Mouse (Mus musculus) neural tube, embryonic 14.5 days (tissue): ENCODE data around the gene Ssh2. TPM values are rescaled to one million over a fixed set of nuclear protein-coding genes. Genes with fewer than 3 reads are reported as not detected.

Experiments
- ATAC-seq: fragments of 200-750 bp; cut with Nextera tagmentation; 2 replicates; pipeline ENCODE4 v1.8.0; 2017; ENCODE audit warnings: low read depth, mild to moderate bottlenecking, moderate TSS enrichment, moderate library complexity
- H3K27ac ChIP-seq: fragments of 300-500 bp; sonication (generic); 2 replicates; pipeline ENCODE4 v1.5.1; 2014; ENCODE audit warnings: low read depth, mild to moderate bottlenecking, control low read depth, low read length, moderate library complexity, mixed read lengths
- H3K27me3 ChIP-seq: fragments of 300-500 bp; sonication (generic); 2 replicates; pipeline ENCODE4 v1.6.1; 2014; ENCODE audit warnings: low read length; ENCODE audit not compliant: control insufficient read depth, insufficient read depth
- H3K36me3 ChIP-seq: fragments of 300-500 bp; sonication (generic); 2 replicates; pipeline ENCODE4 v1.6.1; 2014; ENCODE audit warnings: low read length, mixed read lengths; ENCODE audit not compliant: control insufficient read depth, insufficient read depth
- H3K4me1 ChIP-seq: fragments of 300-500 bp; sonication (generic); 2 replicates; pipeline ENCODE4 v1.6.1; 2014; ENCODE audit warnings: low read length; ENCODE audit not compliant: control insufficient read depth, insufficient read depth
- H3K4me2 ChIP-seq: fragments of 300-500 bp; sonication (generic); 2 replicates; pipeline ENCODE4 v1.6.1; 2014; ENCODE audit warnings: mild to moderate bottlenecking, low read depth, low read length, control low read depth
- H3K4me3 ChIP-seq: fragments of 300-500 bp; sonication (generic); 2 replicates; pipeline ENCODE4 v1.5.1; 2014; ENCODE audit warnings: low read depth, low read length, control low read depth, mixed read lengths
- H3K9ac ChIP-seq: fragments of 300-500 bp; sonication (generic); replicated peaks from 2 replicates; pipeline ENCODE4 v1.6.1; 2014; ENCODE audit warnings: low read depth, mild to moderate bottlenecking, control low read depth, low read length, mixed read lengths
- H3K9me3 ChIP-seq: fragments of 300-500 bp; sonication (generic); 2 replicates; pipeline ENCODE4 v1.6.1; 2016; ENCODE audit warnings: low read length; ENCODE audit not compliant: control insufficient read depth
- WGBS: fragments of 180-500 bp; shearing (Covaris S2); extraction: QIAGEN DNeasy Blood & Tissue Kit; methylation state at CpG from one replicate; pipeline ENCODE4 v1.1.7; 2014; 5-methylcytosine and 5-hydroxymethylcytosine counted together
- polyA plus RNA-seq: library from polyadenylated mRNA; unstranded; fragments of >200 nt; fragmentation: Nextera tagmentation; extraction: Ambion mirVana; gene quantifications from 2 replicates; pipeline ENCODE4 v1.2.1, GENCODE M21; 2014

Ssh2 gene
- polyA plus RNA-seq, 1 experiment from 2014 or later, result 21.9 TPM

DNA sequence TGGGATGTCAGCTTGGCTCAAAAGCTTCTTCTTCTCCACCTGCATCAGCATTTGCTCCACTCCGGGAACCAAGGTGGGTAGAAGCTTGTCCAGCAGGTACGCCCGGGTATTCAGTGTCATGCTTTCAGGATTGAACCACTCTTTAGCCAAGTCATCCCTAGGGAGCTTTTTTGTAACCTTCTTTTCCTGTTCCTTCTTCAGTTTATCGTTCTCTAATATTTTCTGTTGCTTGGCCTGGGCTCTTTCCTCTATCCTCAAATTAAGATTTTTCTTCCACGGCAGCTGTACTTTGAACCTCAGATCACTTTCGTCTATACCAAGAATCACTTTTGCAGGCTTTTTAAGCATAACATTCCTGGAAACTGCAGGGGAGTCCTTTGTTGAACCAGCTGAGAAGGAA lies 27.2 kb upstream of the Ssh2 start, which contains the start of gene Efcab5:
Gene Efcab5 (minus strand): TSS at position 101 of the 400 bp plus-strand sequence.
- H3K4me3 ChIP-seq, result no peak within 1 kb of the TSS
- no peak for ATAC-seq
- no peaks in the 10 kb centered on the region for H3K36me3 ChIP-seq
- H3K27me3 ChIP-seq, result no peaks in the 10 kb centered on the region
- WGBS, result 88% methylated on average over 6 of the region's 6 CpGs
- H3K9me3 ChIP-seq, result no peaks in the 10 kb centered on the region
- H3K27ac ChIP-seq, result no peak within 1 kb of the TSS
- no peaks in the 10 kb centered on the region for H3K4me1 ChIP-seq
- no peak within 1 kb of the TSS for H3K4me2 ChIP-seq
- no peak within 1 kb of the TSS for H3K9ac ChIP-seq

DNA sequence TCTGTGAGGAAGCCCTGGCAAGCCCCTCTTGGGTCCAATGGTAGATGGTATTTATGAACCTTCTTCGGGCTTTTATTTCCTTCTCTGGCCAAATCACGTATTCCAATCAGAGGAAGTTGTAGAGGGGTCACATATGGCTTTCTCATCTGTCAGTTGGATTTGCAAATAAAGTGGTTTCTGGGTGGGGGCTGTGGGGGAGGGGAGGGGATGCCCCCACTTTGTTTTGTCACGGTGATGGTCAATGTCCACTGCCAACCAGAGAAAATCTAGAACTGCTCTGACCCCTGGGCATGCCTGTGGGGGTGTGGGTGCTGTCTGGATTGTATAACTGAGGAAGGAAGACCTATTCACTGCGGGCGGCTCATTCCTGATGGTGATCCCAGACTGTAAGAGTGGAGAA lies 22.7 kb upstream of the Ssh2 start:
- H3K4me2 ChIP-seq, result no peak overlapping the region
- H3K9me3 ChIP-seq, result no peaks in the 10 kb centered on the region
- H3K4me1 ChIP-seq, result no peaks in the 10 kb centered on the region
- H3K36me3 ChIP-seq, result no peaks in the 10 kb centered on the region
- no peaks in the 10 kb centered on the region for H3K27me3 ChIP-seq
- 37% methylated on average over 5 of the region's 5 CpGs for WGBS
- H3K4me3 ChIP-seq, result no peak overlapping the region
- no peak overlapping the region for H3K9ac ChIP-seq
- ATAC-seq, result no peak
- no peak overlapping the region for H3K27ac ChIP-seq

- H3K9ac ChIP-seq, result no peak overlapping the region
These were observed 22.0 kb upstream of the Ssh2 start for GRCm38 (mm10) chr11:77193941-77194553.

DNA sequence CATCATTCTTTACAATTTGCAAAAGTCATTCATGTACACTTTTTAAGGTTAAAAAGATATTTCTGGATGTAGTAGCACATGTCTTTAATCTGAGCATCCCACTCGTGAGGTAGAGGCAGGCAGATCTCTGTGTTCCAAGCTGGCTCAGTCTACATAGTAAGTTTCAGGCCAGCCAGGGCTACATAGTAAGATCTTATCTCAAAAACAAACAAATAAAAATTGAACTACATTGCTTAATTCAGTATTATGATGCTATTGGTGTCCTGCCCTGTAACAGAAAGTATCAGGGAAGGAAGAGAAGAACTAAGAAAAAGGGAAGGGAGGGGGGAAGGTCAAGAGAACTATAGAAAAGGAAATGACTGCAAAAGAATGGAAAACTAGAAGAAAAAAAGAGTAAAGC lies 21.3 kb upstream of the Ssh2 start:
- H3K9me3 ChIP-seq, result no peaks in the 10 kb centered on the region
- no peak overlapping the region for H3K9ac ChIP-seq
- no peaks in the 10 kb centered on the region for H3K4me1 ChIP-seq
- no peak for ATAC-seq
- no peak overlapping the region for H3K27ac ChIP-seq
- H3K27me3 ChIP-seq, result no peaks in the 10 kb centered on the region
- WGBS, result 62% methylated on average over 1 of the region's 1 CpGs
- no peak overlapping the region for H3K4me2 ChIP-seq
- no peaks in the 10 kb centered on the region for H3K36me3 ChIP-seq
- H3K4me3 ChIP-seq, result no peak overlapping the region

More at GRCm38 (mm10) chr11:77193941-77194553, 22.0 kb upstream of the Ssh2 start:
- Histone ChIP-seq H3K27ac (no peak overlapping the region), H3K4me2 (no peak overlapping the region), H3K4me1 (no peaks in the 10 kb centered on the region), H3K36me3 (no peaks in the 10 kb centered on the region), H3K9me3 (no peaks in the 10 kb centered on the region), H3K4me3 (no peak overlapping the region), H3K27me3 (no peaks in the 10 kb centered on the region)
- WGBS, result 14% methylated on average over 6 of the region's 6 CpGs
- ATAC-seq, result no peak

DNA sequence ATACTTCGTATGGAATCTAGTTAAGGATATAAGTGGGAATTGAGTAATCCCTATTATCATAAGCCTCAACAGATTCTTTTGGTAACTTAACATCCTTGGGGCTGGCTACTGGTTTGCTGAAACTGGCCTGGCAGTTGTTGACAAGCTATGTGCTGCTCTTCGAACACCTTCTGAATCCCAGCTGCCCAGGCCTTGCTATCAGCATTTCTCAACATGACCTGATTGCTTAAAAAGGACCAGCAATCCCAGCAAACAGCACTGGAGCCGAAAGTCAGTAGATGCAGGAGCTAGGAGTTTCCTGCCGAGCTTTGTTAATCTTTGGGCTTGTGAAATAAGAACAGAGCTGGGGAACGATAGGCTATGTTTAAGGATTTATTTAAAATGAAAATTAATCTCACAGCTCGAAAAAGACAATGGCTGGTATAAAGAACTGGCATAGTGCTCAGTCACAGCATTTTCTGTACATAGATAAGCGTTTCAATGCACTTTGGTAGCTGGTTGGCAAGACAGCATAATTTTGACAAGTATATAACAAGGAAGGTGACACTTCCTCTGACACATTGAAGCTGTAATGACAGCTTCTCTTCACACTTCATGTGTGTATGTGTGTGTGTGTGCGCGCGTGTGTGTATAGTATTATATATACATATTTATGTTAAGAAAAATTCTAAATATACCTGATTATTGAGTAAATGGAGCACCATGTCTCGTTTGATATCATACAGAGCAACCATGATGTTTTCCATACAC lies 20.6 kb upstream of the Ssh2 start:
- Histone ChIP-seq H3K4me2 (no peak overlapping the region), H3K27me3 (no peaks in the 10 kb centered on the region), H3K9me3 (no peaks in the 10 kb centered on the region), H3K4me1 (no peaks in the 10 kb centered on the region), H3K4me3 (no peak overlapping the region), H3K27ac (no peak overlapping the region), H3K36me3 (no peaks in the 10 kb centered on the region), H3K9ac (no peak overlapping the region)
- WGBS, result 89% methylated on average over 11 of the region's 11 CpGs
- no peak for ATAC-seq

DNA sequence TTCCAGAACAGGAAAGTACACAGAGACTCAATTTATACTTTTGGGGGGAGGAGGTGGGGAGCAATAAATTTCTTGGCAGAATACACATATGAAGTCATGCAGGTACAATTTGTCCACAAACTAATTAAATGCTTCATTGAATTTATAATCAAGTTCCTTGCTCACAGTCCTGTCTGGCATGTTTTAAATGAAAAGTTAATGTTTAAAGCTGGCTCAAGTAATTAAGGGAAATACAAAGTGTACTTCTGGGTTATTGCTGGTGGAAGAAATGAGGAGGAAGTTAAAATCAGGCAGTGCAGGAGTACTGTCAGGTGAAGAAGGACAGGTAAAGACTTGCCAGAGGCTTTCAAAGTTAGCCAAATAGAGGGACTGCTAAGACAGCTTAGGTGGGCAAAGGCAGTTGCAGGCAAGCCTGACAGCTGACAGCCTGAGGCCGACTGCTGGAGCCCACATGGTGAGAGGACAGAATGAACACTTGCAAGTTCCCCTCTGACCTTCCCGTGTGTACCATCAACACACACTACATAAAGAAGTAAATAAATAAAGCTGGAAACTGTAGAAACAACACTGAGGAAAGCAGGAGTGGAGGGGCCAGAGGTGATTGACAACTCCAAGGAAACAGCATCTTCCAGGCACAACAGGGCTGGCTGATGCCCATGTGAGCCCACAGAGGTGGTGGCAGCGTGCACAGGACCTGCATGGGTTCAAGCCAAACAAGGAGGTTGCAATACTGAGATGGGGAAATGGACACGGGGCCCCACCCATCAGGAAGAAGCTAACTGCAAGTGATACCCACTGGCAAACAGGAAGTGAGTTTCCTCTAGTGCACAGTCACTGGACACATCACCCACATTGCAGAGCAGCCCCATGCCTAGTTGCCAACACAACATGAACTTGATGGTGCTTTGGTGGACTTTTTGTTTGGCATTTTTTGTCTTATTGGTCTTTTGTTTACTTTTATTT lies 19.6 kb upstream of the Ssh2 start:
- Histone ChIP-seq H3K36me3 (no peaks in the 10 kb centered on the region), H3K4me3 (no peak overlapping the region), H3K27me3 (no peaks in the 10 kb centered on the region), H3K4me1 (no peaks in the 10 kb centered on the region), H3K27ac (no peak overlapping the region), H3K9ac (no peak overlapping the region), H3K9me3 (no peaks in the 10 kb centered on the region), H3K4me2 (no peak overlapping the region)
- 41% methylated on average over 4 of the region's 4 CpGs for WGBS
- no peak for ATAC-seq

- no peak for ATAC-seq
- Histone ChIP-seq H3K4me3 (no peak overlapping the region), H3K36me3 (no peaks in the 10 kb centered on the region), H3K27ac (no peak overlapping the region), H3K4me2 (no peak overlapping the region), H3K4me1 (no peaks in the 10 kb centered on the region), H3K9ac (no peak overlapping the region), H3K27me3 (no peaks in the 10 kb centered on the region), H3K9me3 (no peaks in the 10 kb centered on the region)
- 42% methylated on average over 4 of the region's 4 CpGs for WGBS
These were observed 16.5 kb upstream of the Ssh2 start for GRCm38 (mm10) chr11:77199636-77200035.

GRCm38 (mm10) chr11:77200703-77201102 lies 15.4 kb upstream of the Ssh2 start:
- ATAC-seq, result no peak
- no peak overlapping the region for H3K4me2 ChIP-seq

More at GRCm38 (mm10) chr11:77200703-77201102, 15.4 kb upstream of the Ssh2 start:
- Histone ChIP-seq H3K27ac (no peak overlapping the region), H3K36me3 (no peaks in the 10 kb centered on the region), H3K9me3 (no peaks in the 10 kb centered on the region), H3K9ac (no peak overlapping the region), H3K4me3 (no peak overlapping the region), H3K27me3 (no peaks in the 10 kb centered on the region), H3K4me1 (no peaks in the 10 kb centered on the region)
- 89% methylated on average over 1 of the region's 1 CpGs for WGBS
